Comparison of ENCODE assay signal across 9 mouse cellular contexts in the genomic region with DNA sequence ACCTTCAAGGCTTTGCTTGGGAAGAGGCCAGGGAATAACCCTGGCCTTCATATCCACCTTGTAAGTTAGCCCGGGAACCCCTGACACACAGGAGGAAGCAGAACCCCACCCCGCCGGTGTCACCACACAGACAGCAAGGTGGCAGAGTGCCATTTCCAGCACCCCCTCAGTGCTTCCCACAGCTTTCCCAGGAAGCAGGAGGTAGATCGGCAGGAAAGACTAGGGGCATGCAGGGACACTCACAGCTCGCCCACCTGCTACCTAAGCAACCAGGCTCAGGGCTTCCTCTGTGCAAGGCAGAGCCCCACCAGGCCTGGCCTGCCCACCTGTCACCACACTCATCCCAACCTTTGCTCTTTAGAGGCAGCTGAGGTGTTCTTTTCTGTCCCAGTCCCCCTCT. TPM values are rescaled to one million over a fixed set of nuclear protein-coding genes. Genes with fewer than 3 reads are reported as not detected.
DNase-seq lines count a peak whose midpoint lies in the region; ATAC-seq and TF ChIP-seq lines count a peak whose summit lies in the region.
"Had no signal": no experiment of that assay in that cellular context is flagged by ENCODE, and none has a peak within 500 bp of the region (broad histone marks: within the 10 kb centered on the region; RNA-seq: fewer than 3 reads in every experiment).

No protein-coding gene starts in this region.

- H3K27me3 ChIP-seq in heart, embryonic 14.5 days (ENCODE audit: control insufficient read depth, insufficient read depth, low read length) = no peaks in the 10 kb centered on the region
- no peaks in the 10 kb centered on the region for H3K27me3 ChIP-seq in heart, embryonic 15.5 days
- H3K27me3 ChIP-seq: Patski had no signal

- intact Hi-C loops in left cerebral cortex, postnatal 25 days (cut with DNase I) = loop anchor here (1.0 to 2.0 kb wide), 3 partner anchors 27 to 69 kb away; partner anchors contain the start of gene Dguok

- no peak for TF ChIP-seq POLR2A in lung, adult 2 months (IDR thresholded peaks at IDR 0.05; ENCODE audit: borderline replicate concordance, extremely low read depth, low read depth, low read length)

- peak overlapping the region; percentile 88 for H3K9ac ChIP-seq in heart, embryonic 14.5 days (ENCODE audit: low read length)
- H3K9ac ChIP-seq in heart, embryonic 15.5 days = peak overlapping the region; percentile 68; the same call in 1 of the 2 replicates

- peaks cover 46 to 71% of the 10 kb centered on the region in 2 experiments for H3K4me1 ChIP-seq in heart, embryonic 14.5 days (ENCODE audit: control insufficient read depth in 2 of 2, insufficient read depth in 2 of 2, low read length in 2 of 2)
- peaks cover 83% of the 10 kb centered on the region for H3K4me1 ChIP-seq in heart, embryonic 15.5 days (replicated peaks)
- peaks cover 48% of the 10 kb centered on the region for H3K4me1 ChIP-seq in lung, adult 2 months (ENCODE audit: control insufficient read depth, insufficient read depth, low read length)

- peak overlapping the region in 1 of 2 experiments; percentile 41; a peak in 1 of 4 replicates for H3K27ac ChIP-seq in heart, embryonic 14.5 days (replicated peaks in 1 of 2; ENCODE audit: control insufficient read depth in 1 of 2, insufficient read depth in 1 of 2, low read depth in 2 of 2, low read length in 2 of 2)
- peak overlapping the region; percentile 87; the same call in 1 of the 2 replicates for H3K27ac ChIP-seq in heart, embryonic 15.5 days

- ATAC-seq in heart, embryonic 14.5 days (ENCODE audit: insufficient number of reproducible peaks, insufficient read depth, low FRiP score, low read depth) = no peak
- no peak for ATAC-seq in heart, embryonic 15.5 days (replicated peaks; ENCODE audit: insufficient number of reproducible peaks, insufficient read depth, low FRiP score, low read depth)
- ATAC-seq: Patski had no signal

- peak overlapping the region in 1 of 2 experiments; percentile 75; a peak in 2 of 4 replicates for H3K4me3 ChIP-seq in heart, embryonic 14.5 days (ENCODE audit: control insufficient read depth in 1 of 2, insufficient read depth in 1 of 2, low read depth in 1 of 2, low read length in 2 of 2)
- H3K4me3 ChIP-seq in heart, embryonic 15.5 days = peak overlapping the region; percentile 73
- no peak overlapping the region for H3K4me3 ChIP-seq in lung, adult 2 months (replicated peaks; ENCODE audit: extremely low read depth, low read depth, low read length)

- peaks cover 29% of the 10 kb centered on the region for H3K36me3 ChIP-seq in heart, embryonic 14.5 days (ENCODE audit: control insufficient read depth, insufficient read depth, low read length)
- no peaks in the 10 kb centered on the region for H3K36me3 ChIP-seq in heart, embryonic 15.5 days

- 66% methylated on average over 5 of the region's 5 CpGs for WGBS in heart, embryonic 14.5 days
- WGBS in heart, embryonic 15.5 days = 62% methylated on average over 5 of the region's 5 CpGs
- 33% methylated on average over 5 of the region's 5 CpGs for WGBS in lung, adult 2 months

- DNase-seq in heart, adult 18-20 months = no peak
- DNase-seq in cerebellum, adult 9-10 months = peak; percentile 77
- DNase-seq in left cerebral cortex, postnatal 25 days (ENCODE audit: low spot score in 2 of 2) = peak; percentile 41 to 66
- DNase-seq in right cerebral cortex, postnatal 14 days = peak; percentile 61
- no peak for DNase-seq in gastrocnemius, postnatal 4 days (ENCODE audit: low spot score in 2 of 2)
- DNase-seq in lung, adult 2 months = no peak

- TF ChIP-seq CTCF in lung, adult 2 months (IDR thresholded peaks at IDR 0.05; ENCODE audit: insufficient read depth, low read length) = no peak

- no peaks in the 10 kb centered on the region for H3K9me3 ChIP-seq in heart, embryonic 14.5 days (ENCODE audit: control insufficient read depth, low read length)
- no peaks in the 10 kb centered on the region for H3K9me3 ChIP-seq in heart, embryonic 15.5 days (replicated peaks)

- H3K4me2 ChIP-seq in heart, embryonic 14.5 days (ENCODE audit: low read length) = peak overlapping the region; percentile 89
- H3K4me2 ChIP-seq in heart, embryonic 15.5 days = peak overlapping the region; percentile 84

RNA-seq across cellular contexts. Expression of gene Tet3, which starts 19.1 kb away (rescaled TPM):
- polyA plus RNA-seq in heart, embryonic 14.5 days (2014; fragmentation: Nextera tagmentation; extraction: Ambion mirVana) = 22.8 and 28.9 TPM in 2 replicates
- total RNA-seq in heart, adult 18-20 months (2021) = 10 to 100 TPM; 11.5 to 12.7 TPM
- polyA plus RNA-seq in heart, embryonic 15.5 days (2015; fragmentation: Nextera tagmentation; extraction: Ambion mirVana) = 26.2 and 37.5 TPM in 2 replicates
- 10 to 100 TPM; 86.4 to 87.3 TPM for total RNA-seq in left cerebral cortex, postnatal 25 days (2021)
- 10 to 100 TPM; 63.8 to 74.0 TPM for total RNA-seq in gastrocnemius, postnatal 4 days (2021)
- polyA plus RNA-seq in lung, adult 2 months (2012; rRNA removed) = 16.0 and 22.4 TPM in 2 replicates

Comparison
In these comparisons a context has a peak if more than half of its experiments do, and no peak if none do; other contexts are left out.
1. DNase-seq: peak in cerebellum, adult 9-10 months (single experiment), left cerebral cortex, postnatal 25 days (2 of 2) and right cerebral cortex, postnatal 14 days (single experiment); none in heart, adult 18-20 months (0 of 2), gastrocnemius, postnatal 4 days (0 of 2) and lung, adult 2 months (single experiment).
2. RNA of gene Tet3, which starts 19.1 kb away (total RNA-seq): 86.4 to 87.3 TPM in left cerebral cortex, postnatal 25 days and 63.8 to 74.0 TPM in gastrocnemius, postnatal 4 days; 11.5 to 12.7 TPM in heart, adult 18-20 months; every median in the first group is over 4 times any median in the second.